Mouse (Mus musculus) CH12.LX (cell line): ENCODE data around the gene Amigo1.

Experiments used
- ELF1 ChIP-seq: IDR thresholded peaks from 2 replicates; pipeline ENCODE4 v1.6.1; 2014; ENCODE audit warnings: low read depth, mild to moderate bottlenecking, inconsistent platforms, low read length, improper control_type of control experiment
- EP300 ChIP-seq: IDR thresholded peaks from 2 replicates; pipeline ENCODE4 v1.6.1; 2011; ENCODE audit warnings: low read length, improper control_type of control experiment
- JUND ChIP-seq: conservative IDR thresholded peaks from 2 replicates; pipeline ENCODE4 v1.6.1; 2011; ENCODE audit warnings: low read depth, low read length, improper control_type of control experiment
- MAX ChIP-seq: IDR thresholded peaks from 2 replicates; pipeline ENCODE4 v1.6.1; 2011; ENCODE audit warnings: low read length, improper control_type of control experiment
- MXI1 ChIP-seq: IDR thresholded peaks from 2 replicates; pipeline ENCODE4 v1.6.1; 2011; ENCODE audit warnings: mild to moderate bottlenecking, low read depth, low read length, improper control_type of control experiment
- POLR2A ChIP-seq: IDR thresholded peaks from 2 replicates; pipeline ENCODE4 v1.6.1; 2011; ENCODE audit warnings: low read depth, mild to moderate bottlenecking, improper control_type of control experiment, low read length
- POLR2AphosphoS2 ChIP-seq: IDR thresholded peaks from 2 replicates; pipeline ENCODE4 v1.6.1; 2011; ENCODE audit warnings: low read depth, low read length, improper control_type of control experiment
- RCOR1 ChIP-seq: conservative IDR thresholded peaks from 2 replicates; pipeline ENCODE4 v1.6.1; 2012; ENCODE audit warnings: low read depth, mild to moderate bottlenecking, inconsistent platforms, low read length, improper control_type of control experiment
- USF1 ChIP-seq: IDR thresholded peaks from 2 replicates; pipeline ENCODE4 v1.6.1; 2014; ENCODE audit warnings: low read depth, mild to moderate bottlenecking, inconsistent platforms, low read length, improper control_type of control experiment
- ZMIZ1 ChIP-seq: IDR thresholded peaks from 2 replicates; pipeline ENCODE4 v1.6.1; 2012; ENCODE audit warnings: low read depth, mild to moderate bottlenecking, inconsistent platforms, low read length, improper control_type of control experiment

- TF ChIP-seq RCOR1 = no peak
- no peak for TF ChIP-seq POLR2A
- no peak for TF ChIP-seq MXI1
- TF ChIP-seq JUND = no peak
- no peak for TF ChIP-seq EP300
- no peak for TF ChIP-seq POLR2AphosphoS2
- no peak for TF ChIP-seq MAX
- no peak for TF ChIP-seq ZMIZ1
- TF ChIP-seq ELF1 = no peak
- no peak for TF ChIP-seq USF1
These were observed 11.2 kb upstream of the Amigo1 start for GRCm38 (mm10) chr3:108174672-108175531.
